In the genomic region with DNA sequence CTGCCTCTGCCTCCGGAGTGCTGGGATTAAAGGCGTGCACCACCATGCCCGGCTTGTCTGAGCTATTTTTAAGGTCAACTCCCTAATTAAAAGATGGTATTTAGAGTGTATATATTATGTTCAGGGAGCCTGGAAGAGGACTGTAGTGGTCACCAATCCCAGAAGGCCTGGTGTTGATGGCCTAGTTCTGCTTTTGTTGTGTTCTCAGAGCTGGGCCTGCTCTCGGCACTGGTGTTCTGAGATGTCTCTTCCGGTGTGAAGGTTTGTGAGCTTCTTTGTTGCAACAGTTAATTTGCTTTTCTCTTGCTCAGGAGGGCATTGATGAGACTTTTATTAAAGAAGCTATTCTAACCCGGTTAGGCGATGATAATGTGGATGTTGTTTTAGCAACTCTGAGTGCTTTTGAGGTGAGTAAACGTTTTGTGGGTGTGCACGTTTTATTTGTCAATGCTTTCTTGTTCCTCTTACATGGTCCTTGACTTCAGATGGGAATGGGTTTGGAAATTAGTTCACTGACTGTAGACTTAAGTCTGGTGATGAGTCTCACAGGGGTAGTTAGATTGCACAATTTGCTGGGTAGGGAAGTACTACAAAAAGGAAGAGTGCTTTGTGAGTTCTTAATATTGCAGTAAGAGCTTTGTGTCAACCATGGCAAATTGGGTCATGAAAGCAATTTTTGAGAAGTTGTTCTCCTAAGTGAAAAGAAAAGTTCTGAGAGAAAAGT, we compare ENCODE assay signal across 20 mouse cellular contexts. TPM values are rescaled to one million over a fixed set of nuclear protein-coding genes. Genes with fewer than 3 reads are reported as not detected.
A peak's percentile ranks its signal among the peaks of the same experiment; 100 is the strongest.
DNase-seq lines count a peak whose midpoint lies in the region; ATAC-seq and TF ChIP-seq lines count a peak whose summit lies in the region.
"Had no signal": no experiment of that assay in that cellular context is flagged by ENCODE, and none has a peak within 500 bp of the region (broad histone marks: within the 10 kb centered on the region; RNA-seq: fewer than 3 reads in every experiment).

No protein-coding gene starts in this region.

- no peaks in the 10 kb centered on the region for H3K27me3 ChIP-seq in lung, embryonic 14.5 days (ENCODE audit: insufficient read depth, low read length)
- H3K27me3 ChIP-seq: CH12.LX; embryonic facial prominence, embryonic 13.5 days; lung, embryonic 15.5 days; midbrain, embryonic 13.5 days had no signal

- no peak for ATAC-seq in lung, embryonic 14.5 days (ENCODE audit: insufficient read depth)
- ATAC-seq: forebrain, embryonic 16.5 days; intestine, embryonic 16.5 days; midbrain, embryonic 13.5 days had no signal

- intact Hi-C loops in gastrocnemius, adult 2 months (cut with DNase I), result no loop called here
- intact Hi-C loops in gastrocnemius, postnatal 14 days (cut with DNase I; ENCODE audit: low total_unique reads), result no loop called here

- TF ChIP-seq CTCF in gastrocnemius, adult 2 months (IDR thresholded peaks at IDR 0.05), result no peak
- TF ChIP-seq CTCF in lung, embryonic 14.5 days (IDR thresholded peaks at IDR 0.05; ENCODE audit: low read depth), result no peak

- H3K4me1 ChIP-seq in lung, embryonic 14.5 days (ENCODE audit: insufficient read depth), result no peaks in the 10 kb centered on the region
- H3K4me1 ChIP-seq: embryonic facial prominence, embryonic 13.5 days; lung, embryonic 15.5 days; midbrain, embryonic 13.5 days had no signal

- H3K9ac ChIP-seq in lung, embryonic 14.5 days, result no peak overlapping the region
- H3K9ac ChIP-seq: embryonic facial prominence, embryonic 13.5 days; hindbrain, embryonic 14.5 days; lung, embryonic 15.5 days; midbrain, embryonic 13.5 days had no signal

- 89% methylated on average over 9 of the region's 9 CpGs for WGBS in lung, embryonic 14.5 days

- H3K4me2 ChIP-seq in lung, embryonic 14.5 days, result no peak overlapping the region
- H3K4me2 ChIP-seq: embryonic facial prominence, embryonic 13.5 days; hindbrain, embryonic 14.5 days; lung, embryonic 15.5 days; midbrain, embryonic 13.5 days had no signal

- DNase-seq in gastrocnemius, adult 2 months, result no peak
- DNase-seq in gastrocnemius, postnatal 14 days, result no peak
- DNase-seq in lung, embryonic 14.5 days, result peak; percentile 5
- DNase-seq in lung, postnatal 10 days, result no peak
- DNase-seq in brain, adult 2 months (ENCODE audit: low read depth, low spot score), result peak; percentile 36
- DNase-seq in monocyte, adult 2 months (ENCODE audit: low read depth in 1 of 2, low spot score in 2 of 2), result peak; percentile 28 to 29
- no peak for DNase-seq in kidney, adult 11 months
- DNase-seq in thymus, postnatal 25 days, result no peak
- DNase-seq: adrenal gland, adult 2 months; cerebellum, adult 2 months; heart, postnatal 10 days; right cerebral cortex, postnatal 25 days; thymus, postnatal 14 days had no signal

- peaks cover 76% of the 10 kb centered on the region for H3K36me3 ChIP-seq in lung, embryonic 14.5 days (ENCODE audit: insufficient read depth)

- no peak overlapping the region for H3K4me3 ChIP-seq in gastrocnemius, adult 2 months
- no peak overlapping the region for H3K4me3 ChIP-seq in lung, embryonic 14.5 days (ENCODE audit: low read depth, low read length)
- H3K4me3 ChIP-seq: embryonic facial prominence, embryonic 13.5 days; lung, embryonic 15.5 days; midbrain, embryonic 13.5 days had no signal

- peak overlapping the region; percentile 12; the same call in 1 of the 2 replicates for H3K27ac ChIP-seq in gastrocnemius, adult 2 months
- no peak overlapping the region for H3K27ac ChIP-seq in lung, embryonic 14.5 days (ENCODE audit: low read depth)
- H3K27ac ChIP-seq: embryonic facial prominence, embryonic 13.5 days; hindbrain, embryonic 14.5 days; lung, embryonic 15.5 days; midbrain, embryonic 13.5 days had no signal

- no peaks in the 10 kb centered on the region for H3K9me3 ChIP-seq in lung, embryonic 14.5 days (ENCODE audit: low read depth, low read length)
- H3K9me3 ChIP-seq: embryonic facial prominence, embryonic 13.5 days; lung, embryonic 15.5 days; midbrain, embryonic 13.5 days had no signal

RNA-seq across cellular contexts. Expression of gene Heatr1, which starts 13.7 kb away (rescaled TPM):
- total RNA-seq in gastrocnemius, adult 2 months (2021), result 10 to 100 TPM; 13.5 to 14.0 TPM
- 10 to 100 TPM; 12.2 to 13.0 TPM for total RNA-seq in gastrocnemius, postnatal 14 days (2021)
- polyA plus RNA-seq in lung, embryonic 14.5 days (2014; fragmentation: Nextera tagmentation; extraction: Ambion mirVana), result 31.3 and 36.2 TPM in 2 replicates

RNA-seq across cellular contexts. Expression of gene Lgals8, which starts 56.2 kb away (rescaled TPM):
- total RNA-seq in gastrocnemius, adult 2 months (2021), result 10 to 100 TPM; 26.0 to 29.1 TPM
- 10 to 100 TPM; 24.6 to 27.0 TPM for total RNA-seq in gastrocnemius, postnatal 14 days (2021)
- 20.8 and 25.3 TPM in 2 replicates for polyA plus RNA-seq in lung, embryonic 14.5 days (2014; fragmentation: Nextera tagmentation; extraction: Ambion mirVana)

Comparison
In these comparisons a context has a peak if more than half of its experiments do, and no peak if none do; other contexts are left out.
1. DNase-seq: peak in lung, embryonic 14.5 days (single experiment), brain, adult 2 months (single experiment) and monocyte, adult 2 months (2 of 2); none in gastrocnemius, adult 2 months (single experiment), gastrocnemius, postnatal 14 days (single experiment), lung, postnatal 10 days (single experiment), kidney, adult 11 months (single experiment) and thymus, postnatal 25 days (single experiment).